Comparison of ENCODE assay signal across 22 mouse cellular contexts in the genomic region with DNA sequence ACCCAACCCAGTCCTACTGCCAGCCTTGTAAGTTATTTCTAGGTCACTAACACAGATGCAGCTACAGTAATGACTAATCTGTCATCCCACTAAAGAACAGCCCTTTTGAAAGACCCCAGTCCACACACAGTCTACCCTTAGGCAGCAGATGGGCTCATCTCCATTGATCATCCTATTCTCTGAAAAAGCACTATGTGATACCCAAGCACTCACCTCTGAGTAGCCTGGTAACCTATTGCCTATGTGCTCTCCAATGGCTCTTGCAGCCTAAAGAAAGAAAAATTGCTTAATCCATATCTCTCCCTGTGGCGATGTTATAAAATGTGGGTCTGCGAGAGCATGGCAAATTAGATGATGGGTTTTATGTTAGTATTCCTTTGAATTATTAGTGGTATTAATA.
DNase-seq lines count a peak whose midpoint lies in the region; ATAC-seq lines count a peak whose summit lies in the region.
"Had no signal": no experiment of that assay in that cellular context is flagged by ENCODE, and none has a peak within 500 bp of the region (broad histone marks: within the 10 kb centered on the region; RNA-seq: fewer than 3 reads in every experiment).

No protein-coding gene starts in this region.

- H3K9ac ChIP-seq in neural tube, embryonic 12.5 days = no peak overlapping the region
- no peak overlapping the region for H3K9ac ChIP-seq in neural tube, embryonic 15.5 days (replicated peaks)
- no peak overlapping the region for H3K9ac ChIP-seq in neural tube, embryonic 13.5 days
- no peak overlapping the region for H3K9ac ChIP-seq in neural tube, embryonic 14.5 days (replicated peaks; ENCODE audit: low read depth, low read length)

- 84% methylated on average over 2 of the region's 2 CpGs for WGBS in neural tube, embryonic 12.5 days
- 72% methylated on average over 2 of the region's 2 CpGs for WGBS in neural tube, embryonic 15.5 days
- 79% methylated on average over 2 of the region's 2 CpGs for WGBS in neural tube, embryonic 13.5 days
- 82% methylated on average over 2 of the region's 2 CpGs for WGBS in neural tube, embryonic 14.5 days

- 0 out of 2 replicates have a peak, but pooled peaks have one; percentile 29 for ATAC-seq in neural tube, embryonic 12.5 days (ENCODE audit: low FRiP score, low read depth)
- no peak for ATAC-seq in neural tube, embryonic 15.5 days (ENCODE audit: low FRiP score)
- ATAC-seq in neural tube, embryonic 13.5 days (ENCODE audit: low read depth) = peak; percentile 71
- ATAC-seq in neural tube, embryonic 14.5 days (ENCODE audit: low read depth) = peak; percentile 66; the same call in 1 of the 2 replicates
- ATAC-seq: activated CD4-positive, CD25-positive, alpha-beta regulatory T cell, adult 4 months; CD4-positive, CD25-positive, alpha-beta regulatory T cell, adult 4 months; Patski had no signal

- H3K9me3 ChIP-seq in neural tube, embryonic 12.5 days = no peaks in the 10 kb centered on the region
- H3K9me3 ChIP-seq in neural tube, embryonic 15.5 days (replicated peaks) = no peaks in the 10 kb centered on the region
- no peaks in the 10 kb centered on the region for H3K9me3 ChIP-seq in neural tube, embryonic 13.5 days
- no peaks in the 10 kb centered on the region for H3K9me3 ChIP-seq in neural tube, embryonic 14.5 days (ENCODE audit: control insufficient read depth, low read length)

- no peaks in the 10 kb centered on the region for H3K27me3 ChIP-seq in neural tube, embryonic 12.5 days (replicated peaks)
- H3K27me3 ChIP-seq in neural tube, embryonic 15.5 days (replicated peaks) = no peaks in the 10 kb centered on the region
- H3K27me3 ChIP-seq in neural tube, embryonic 13.5 days = no peaks in the 10 kb centered on the region
- no peaks in the 10 kb centered on the region for H3K27me3 ChIP-seq in neural tube, embryonic 14.5 days (ENCODE audit: control insufficient read depth, insufficient read depth, low read length)
- H3K27me3 ChIP-seq: CH12.LX, Patski had no signal

- H3K4me2 ChIP-seq in neural tube, embryonic 12.5 days (replicated peaks) = no peak overlapping the region
- no peak overlapping the region for H3K4me2 ChIP-seq in neural tube, embryonic 15.5 days
- no peak overlapping the region for H3K4me2 ChIP-seq in neural tube, embryonic 13.5 days
- no peak overlapping the region for H3K4me2 ChIP-seq in neural tube, embryonic 14.5 days (ENCODE audit: low read depth, low read length)

- H3K27ac ChIP-seq in neural tube, embryonic 12.5 days = no peak overlapping the region
- no peak overlapping the region for H3K27ac ChIP-seq in neural tube, embryonic 15.5 days (replicated peaks)
- no peak overlapping the region for H3K27ac ChIP-seq in neural tube, embryonic 13.5 days (replicated peaks)
- H3K27ac ChIP-seq in neural tube, embryonic 14.5 days (ENCODE audit: low read depth, low read length) = no peak overlapping the region

- no peak overlapping the region for H3K4me3 ChIP-seq in neural tube, embryonic 12.5 days
- no peak overlapping the region for H3K4me3 ChIP-seq in neural tube, embryonic 15.5 days (replicated peaks)
- no peak overlapping the region for H3K4me3 ChIP-seq in neural tube, embryonic 13.5 days
- no peak overlapping the region for H3K4me3 ChIP-seq in neural tube, embryonic 14.5 days (ENCODE audit: low read depth, low read length)

- H3K4me1 ChIP-seq in neural tube, embryonic 12.5 days = no peaks in the 10 kb centered on the region
- H3K4me1 ChIP-seq in neural tube, embryonic 15.5 days = no peaks in the 10 kb centered on the region
- H3K4me1 ChIP-seq in neural tube, embryonic 13.5 days (replicated peaks) = no peaks in the 10 kb centered on the region
- no peaks in the 10 kb centered on the region for H3K4me1 ChIP-seq in neural tube, embryonic 14.5 days (ENCODE audit: control insufficient read depth, insufficient read depth, low read length)

- DNase-seq in neural tube, embryonic 10.5 days (ENCODE audit: extremely low spot score, low spot score) = no peak
- no peak for DNase-seq in T-cell, adult 2 months (ENCODE audit: low spot score)
- DNase-seq: adrenal gland, adult 2 months; adrenal gland, adult 8-10 months; adrenal gland, postnatal 10 days; adrenal gland, postnatal 14 days; adrenal gland, postnatal 25 days; adrenal gland, postnatal 36 days; B cell, adult 2 months; cerebellum, adult 11 months; cerebellum, adult 11-12 months; cerebellum, adult 18-20 months; cerebellum, adult 2 months had no signal

- H3K36me3 ChIP-seq in neural tube, embryonic 12.5 days = no peaks in the 10 kb centered on the region
- H3K36me3 ChIP-seq in neural tube, embryonic 15.5 days = no peaks in the 10 kb centered on the region
- H3K36me3 ChIP-seq in neural tube, embryonic 13.5 days = no peaks in the 10 kb centered on the region
- H3K36me3 ChIP-seq in neural tube, embryonic 14.5 days (ENCODE audit: control insufficient read depth, insufficient read depth, low read length) = no peaks in the 10 kb centered on the region
- H3K36me3 ChIP-seq: G1E had no signal
